Comparison of ENCODE assay signal across 27 mouse cellular contexts in the genomic region with DNA sequence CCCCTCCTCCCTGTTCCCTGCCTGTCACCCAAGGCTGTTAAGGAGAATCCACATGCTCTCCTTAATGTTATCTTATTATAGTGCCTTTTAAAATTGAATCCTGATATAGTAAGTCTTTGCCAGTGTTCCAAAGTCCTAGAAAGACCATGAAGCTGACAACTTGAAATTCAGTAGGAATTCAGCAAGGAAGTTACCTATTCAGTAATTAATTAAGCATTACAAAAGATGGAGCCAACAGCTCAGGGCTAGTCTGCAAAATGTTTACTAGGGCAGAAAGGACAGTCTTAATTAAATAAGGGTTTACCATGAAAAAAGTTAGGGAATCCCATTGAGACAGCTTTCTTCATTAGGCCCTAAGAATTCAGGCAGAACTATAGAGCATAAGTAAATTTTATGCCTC. TPM values are rescaled to one million over a fixed set of nuclear protein-coding genes. Genes with fewer than 3 reads are reported as not detected.
"Had no signal": no experiment of that assay in that cellular context is flagged by ENCODE, and none has a peak within 500 bp of the region (broad histone marks: within the 10 kb centered on the region; RNA-seq: fewer than 3 reads in every experiment).

No protein-coding gene starts in this region.

- H3K27ac ChIP-seq: lung, embryonic 15.5 days; macrophage; midbrain, embryonic 13.5 days; midbrain, embryonic 15.5 days; neural tube, embryonic 13.5 days; neural tube, embryonic 15.5 days had no signal

- DNase-seq: liver, postnatal 0 days; lung, adult 2 months; lung, postnatal 14 days; retina, postnatal 1 day; right cerebral cortex, adult 18-20 months; right cerebral cortex, postnatal 25 days; right cerebral cortex, postnatal 4 days; spleen, adult 18-20 months; thymus, adult 18-20 months; thymus, postnatal 25 days; thymus, postnatal 4 days had no signal

- H3K4me2 ChIP-seq: lung, embryonic 15.5 days; midbrain, embryonic 11.5 days; midbrain, embryonic 13.5 days; midbrain, embryonic 15.5 days; neural tube, embryonic 13.5 days; neural tube, embryonic 15.5 days had no signal

- H3K4me1 ChIP-seq: lung, embryonic 15.5 days; megakaryocyte, embryonic 14.5 days; midbrain, embryonic 13.5 days; midbrain, embryonic 15.5 days; neural tube, embryonic 13.5 days; neural tube, embryonic 15.5 days had no signal

- H3K9me3 ChIP-seq: lung, embryonic 15.5 days; midbrain, embryonic 13.5 days; midbrain, embryonic 15.5 days; neural tube, embryonic 15.5 days had no signal

- H3K9ac ChIP-seq: liver, postnatal 0 days; lung, embryonic 15.5 days; midbrain, embryonic 13.5 days; midbrain, embryonic 15.5 days; neural tube, embryonic 13.5 days; neural tube, embryonic 15.5 days had no signal

- H3K27me3 ChIP-seq: lung, embryonic 15.5 days; megakaryocyte, embryonic 14.5 days; midbrain, embryonic 13.5 days; midbrain, embryonic 15.5 days; neural tube, embryonic 13.5 days; neural tube, embryonic 15.5 days had no signal

- ATAC-seq: liver, postnatal 0 days; lung, postnatal 0 days; midbrain, embryonic 13.5 days; midbrain, embryonic 15.5 days had no signal

- H3K36me3 ChIP-seq: lung, embryonic 15.5 days; midbrain, embryonic 13.5 days; midbrain, embryonic 15.5 days; neural tube, embryonic 13.5 days; neural tube, embryonic 15.5 days had no signal

- H3K4me3 ChIP-seq: lung, embryonic 15.5 days; megakaryocyte, embryonic 14.5 days; midbrain, embryonic 13.5 days; midbrain, embryonic 15.5 days; myocyte; neural tube, embryonic 13.5 days; neural tube, embryonic 15.5 days had no signal

RNA-seq across cellular contexts. Expression of gene Akr1c6, which starts 31.9 kb away (rescaled TPM):
- total RNA-seq: megakaryocyte progenitor cell, adult 5-6 weeks had no signal
- polyA plus RNA-seq: lung, embryonic 15.5 days; lung, postnatal 0 days; macrophage; midbrain, embryonic 11.5 days; midbrain, embryonic 13.5 days; midbrain, embryonic 15.5 days; myocyte; neural tube, embryonic 11.5 days; neural tube, embryonic 13.5 days; neural tube, embryonic 15.5 days; small intestine, adult 2 months; stomach, embryonic 14.5 days; thymus, postnatal 0 days; urinary bladder, adult 2 months had no signal
